Mouse (Mus musculus) erythroblast, embryonic 14.5 days (primary cell): Measurements from ENCODE around the gene Tmem200a. TPM values are rescaled to one million over a fixed set of nuclear protein-coding genes. Genes with fewer than 3 reads are reported as not detected.

Source experiments
- H3K27me3 ChIP-seq: 2 replicates; pipeline ENCODE4 v1.6.1; 2012; ENCODE audit warnings: inconsistent platforms; ENCODE audit not compliant: control insufficient read depth
- H3K36me3 ChIP-seq: 2 replicates; pipeline ENCODE4 v1.6.1; 2012; ENCODE audit warnings: mild to moderate bottlenecking, inconsistent platforms; ENCODE audit not compliant: control insufficient read depth
- H3K4me1 ChIP-seq: 2 replicates; pipeline ENCODE4 v1.6.1; 2012; ENCODE audit warnings: inconsistent platforms; ENCODE audit not compliant: control insufficient read depth
- H3K4me3 ChIP-seq: replicated peaks from 2 replicates; pipeline ENCODE3; 2012; ENCODE audit warnings: moderate library complexity, mild to moderate bottlenecking, inconsistent platforms
- H3K9me3 ChIP-seq: 2 replicates; pipeline ENCODE4 v1.6.1; 2012; ENCODE audit warnings: low read length, inconsistent platforms, mixed read lengths; ENCODE audit not compliant: control insufficient read depth
- GATA1 ChIP-seq: IDR thresholded peaks from 2 replicates; pipeline ENCODE4 v1.6.1; 2012; ENCODE audit warnings: low read length, inconsistent platforms, mixed read lengths
- TAL1 ChIP-seq: IDR thresholded peaks from 3 replicates; pipeline ENCODE4 v1.6.1; 2012; ENCODE audit warnings: low read length, inconsistent platforms, mixed read lengths
- polyA plus RNA-seq: library from polyadenylated mRNA; stranded (reverse); fragments of >175 nt; gene quantifications from 2 replicates; pipeline ENCODE4 v1.2.3, GENCODE M21; 2012

Gene Tmem200a
- polyA plus RNA-seq, 1 experiment: not detected

- H3K4me1 ChIP-seq: no peaks in the 10 kb centered on the region
- no peaks in the 10 kb centered on the region for H3K36me3 ChIP-seq
- H3K27me3 ChIP-seq: peaks cover 2% of the 10 kb centered on the region
- H3K4me3 ChIP-seq: no peak overlapping the region
- TF ChIP-seq TAL1 (no peak), GATA1 (no peak)
- H3K9me3 ChIP-seq: peaks cover 2% of the 10 kb centered on the region; the same call in 1 of the 2 replicates
Observed at GRCm38 (mm10) chr10:26071986-26072385, 6.9 kb downstream of the Tmem200a start.

GRCm38 (mm10) chr10:26063071-26063470 is 15.8 kb downstream of the Tmem200a start:
- no peak for TF ChIP-seq GATA1
- no peak for TF ChIP-seq TAL1
- H3K36me3 ChIP-seq: no peaks in the 10 kb centered on the region
- peaks cover 3% of the 10 kb centered on the region for H3K9me3 ChIP-seq
- H3K4me1 ChIP-seq: no peaks in the 10 kb centered on the region
- H3K27me3 ChIP-seq: no peaks in the 10 kb centered on the region
- H3K4me3 ChIP-seq: no peak overlapping the region

- no peaks in the 10 kb centered on the region for H3K36me3 ChIP-seq
- peaks cover 8% of the 10 kb centered on the region for H3K9me3 ChIP-seq
- H3K27me3 ChIP-seq: no peaks in the 10 kb centered on the region
- TF ChIP-seq GATA1: no peak
- TF ChIP-seq TAL1: no peak
- H3K4me1 ChIP-seq: no peaks in the 10 kb centered on the region
- H3K4me3 ChIP-seq: no peak overlapping the region
Observed at GRCm38 (mm10) chr10:26059662-26060307, 19.1 kb downstream of the Tmem200a start.

DNA sequence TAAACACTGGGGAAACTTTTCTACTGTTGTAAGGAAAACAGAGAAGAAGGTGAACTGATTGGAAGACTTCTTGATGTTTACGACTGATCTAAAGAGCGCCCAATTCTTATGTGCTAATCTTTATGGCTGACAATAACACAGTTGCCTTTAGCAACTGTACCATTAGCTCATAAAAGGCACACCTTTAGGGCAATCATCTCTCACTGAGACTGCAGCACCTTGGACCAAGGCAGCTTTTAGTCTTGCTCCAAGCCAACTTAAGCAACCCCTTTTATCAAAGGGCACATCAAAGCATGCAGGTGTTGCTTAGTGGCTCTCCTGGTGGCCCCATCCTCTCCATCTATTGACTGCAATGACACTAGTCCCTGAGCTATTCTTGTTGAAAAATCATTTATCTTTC is 27.7 kb downstream of the Tmem200a start:
- Histone ChIP-seq H3K4me3 (no peak overlapping the region), H3K27me3 (no peaks in the 10 kb centered on the region), H3K36me3 (no peaks in the 10 kb centered on the region), H3K9me3 (no peaks in the 10 kb centered on the region; the same call in 1 of the 2 replicates), H3K4me1 (no peaks in the 10 kb centered on the region)
- TF ChIP-seq TAL1: no peak
- TF ChIP-seq GATA1: no peak

- no peaks in the 10 kb centered on the region for H3K4me1 ChIP-seq
- no peaks in the 10 kb centered on the region for H3K36me3 ChIP-seq
- no peak for TF ChIP-seq TAL1
- H3K4me3 ChIP-seq: no peak overlapping the region
- no peaks in the 10 kb centered on the region for H3K9me3 ChIP-seq
- H3K27me3 ChIP-seq: no peaks in the 10 kb centered on the region
Observed at GRCm38 (mm10) chr10:26034931-26035330, 43.9 kb downstream of the Tmem200a start.

GRCm38 (mm10) chr10:26018740-26019139 is 60.1 kb downstream of the Tmem200a start:
- H3K4me3 ChIP-seq: no peak overlapping the region

DNA sequence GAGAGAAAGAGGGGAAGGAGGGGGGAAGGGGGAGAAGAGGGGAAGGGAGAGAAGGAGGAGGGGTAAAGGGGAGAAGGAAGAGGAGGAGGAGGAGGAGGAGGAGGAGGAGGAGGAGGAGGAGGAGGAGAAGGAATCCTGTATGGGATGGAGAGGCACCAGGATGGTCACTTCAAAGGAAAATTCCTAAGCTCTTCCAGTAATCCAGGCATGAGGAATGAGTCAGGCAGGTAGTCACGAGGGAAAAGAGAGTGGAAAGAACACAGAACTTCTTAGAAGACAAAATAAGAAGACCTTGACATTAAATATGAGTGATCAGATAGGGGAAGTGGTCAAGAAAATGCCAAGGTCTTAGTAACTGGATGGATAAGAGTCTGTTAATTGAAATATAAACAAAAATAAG is 64.6 kb downstream of the Tmem200a start:
- no peak for TF ChIP-seq GATA1
- TF ChIP-seq TAL1: no peak
- no peaks in the 10 kb centered on the region for H3K36me3 ChIP-seq

More at GRCm38 (mm10) chr10:26018740-26019139, 60.1 kb downstream of the Tmem200a start:
- Histone ChIP-seq H3K27me3 (no peaks in the 10 kb centered on the region), H3K36me3 (no peaks in the 10 kb centered on the region), H3K9me3 (no peaks in the 10 kb centered on the region), H3K4me1 (no peaks in the 10 kb centered on the region)
- TF ChIP-seq GATA1 (no peak), TAL1 (no peak)

GRCm38 (mm10) chr10:26008948-26009347 is 69.9 kb downstream of the Tmem200a start:
- TF ChIP-seq GATA1 (no peak), TAL1 (no peak)

More for the DNA sequence above, 64.6 kb downstream of the Tmem200a start:
- no peaks in the 10 kb centered on the region for H3K4me1 ChIP-seq
- H3K27me3 ChIP-seq: no peaks in the 10 kb centered on the region
- no peak overlapping the region for H3K4me3 ChIP-seq
- no peaks in the 10 kb centered on the region for H3K9me3 ChIP-seq

DNA sequence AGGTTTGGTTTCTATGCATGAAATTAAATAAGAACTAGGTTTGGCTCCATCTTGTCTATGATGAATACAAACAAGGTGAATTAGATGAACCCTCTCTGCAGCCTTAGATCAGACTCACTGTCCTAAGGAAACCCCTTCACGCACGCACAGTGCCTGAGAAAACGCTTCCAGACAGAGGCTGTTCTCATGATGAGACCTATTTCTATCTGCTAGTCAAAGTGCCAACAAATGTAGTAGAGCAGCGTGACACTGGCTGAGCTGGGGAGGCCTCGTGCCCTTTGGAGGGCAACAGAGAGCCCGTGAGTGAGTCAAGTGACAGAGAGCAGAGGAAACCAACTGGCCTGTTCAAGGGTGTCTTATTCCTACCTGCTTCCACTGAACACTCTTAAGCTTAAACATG is 73.4 kb downstream of the Tmem200a start:
- Histone ChIP-seq H3K27me3 (no peaks in the 10 kb centered on the region), H3K4me3 (no peak overlapping the region), H3K4me1 (no peaks in the 10 kb centered on the region), H3K9me3 (no peaks in the 10 kb centered on the region; the same call in 1 of the 2 replicates), H3K36me3 (no peaks in the 10 kb centered on the region)
- TF ChIP-seq TAL1 (no peak), GATA1 (no peak)

More at GRCm38 (mm10) chr10:26008948-26009347, 69.9 kb downstream of the Tmem200a start:
- Histone ChIP-seq H3K4me3 (no peak overlapping the region), H3K4me1 (no peaks in the 10 kb centered on the region), H3K36me3 (no peaks in the 10 kb centered on the region), H3K9me3 (no peaks in the 10 kb centered on the region), H3K27me3 (no peaks in the 10 kb centered on the region)
